Mouse (Mus musculus) small intestine, adult 2 months (tissue): Measurements from ENCODE around the gene Uhrf1bp1. TPM values are rescaled to one million over a fixed set of nuclear protein-coding genes. Genes with fewer than 3 reads are reported as not detected.

Source experiments
- H3K27ac ChIP-seq: fragments of 200-500 bp; 2 replicates; pipeline ENCODE4 v1.5.1; 2012; ENCODE audit warnings: low read depth, low read length, control low read depth, inconsistent platforms; ENCODE audit not compliant: insufficient read depth
- H3K27me3 ChIP-seq: fragments of 200-500 bp; 2 replicates; pipeline ENCODE4 v1.6.1; 2012; ENCODE audit warnings: mild to moderate bottlenecking, moderate library complexity, low read length, inconsistent platforms; ENCODE audit not compliant: control insufficient read depth, insufficient read depth
- H3K36me3 ChIP-seq: fragments of 200-500 bp; 2 replicates; pipeline ENCODE4 v1.6.1; 2012; ENCODE audit warnings: mild to moderate bottlenecking, low read length, control low read depth, inconsistent platforms; ENCODE audit not compliant: control insufficient read depth, insufficient read depth
- H3K4me1 ChIP-seq: fragments of 200-500 bp; 2 replicates; pipeline ENCODE4 v1.6.1; 2012; ENCODE audit warnings: low read length, inconsistent platforms, mixed read lengths; ENCODE audit not compliant: control insufficient read depth, insufficient read depth, insufficient read length
- H3K4me3 ChIP-seq: fragments of 200-500 bp; 2 replicates; pipeline ENCODE4 v1.5.1; 2012; ENCODE audit warnings: low read depth, mild to moderate bottlenecking, control low read depth, inconsistent platforms, low read length, moderate library complexity
- CTCF ChIP-seq: fragments of 200-500 bp; IDR thresholded peaks from 2 replicates; pipeline ENCODE4 v1.5.1; 2012; ENCODE audit warnings: low read depth, mild to moderate bottlenecking, control low read depth, inconsistent platforms, low read length, moderate library complexity, mixed read lengths; ENCODE audit not compliant: insufficient replicate concordance, insufficient read length; ENCODE audit errors: extremely low read depth
- POLR2A ChIP-seq: fragments of 200-500 bp; IDR thresholded peaks from 2 replicates; pipeline ENCODE4 v1.6.1; 2012; ENCODE audit warnings: low read depth, mild to moderate bottlenecking, control low read depth, inconsistent platforms, low read length, moderate library complexity
- WGBS: fragments of 180-500 bp; shearing (Covaris S2); methylation state at CpG from one replicate; pipeline ENCODE4 v1.1.7; 2018; 5-methylcytosine and 5-hydroxymethylcytosine counted together
- polyA plus RNA-seq: library from polyadenylated mRNA; depleted of rRNA; stranded (reverse); fragments of >200 nt; gene quantifications from 2 replicates; pipeline ENCODE4 v1.2.3, GENCODE M21; 2012

The Uhrf1bp1 gene
- polyA plus RNA-seq, 1 experiment: 1.8 TPM

DNA sequence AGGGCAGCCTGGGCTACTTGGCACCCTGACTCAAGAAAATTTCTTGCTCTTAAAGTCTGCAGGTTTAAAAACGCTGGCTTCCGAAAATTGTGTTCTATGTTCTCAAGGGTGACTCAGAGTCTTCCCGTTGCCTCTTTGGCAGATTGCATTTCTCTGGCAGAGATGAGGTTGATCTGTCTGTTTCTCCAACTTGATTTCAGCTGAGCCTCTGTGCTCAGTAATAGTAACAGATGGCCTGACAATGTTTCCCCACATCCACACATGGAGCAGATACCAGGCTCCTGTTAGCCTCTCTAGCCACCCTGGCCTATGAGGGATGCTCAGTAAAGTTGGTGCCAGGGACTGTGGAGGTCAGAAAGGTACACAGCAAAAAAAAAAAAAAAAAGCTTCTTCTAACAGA lies 15.6 kb downstream of the Uhrf1bp1 start:
- H3K4me1 ChIP-seq: peaks cover 2% of the 10 kb centered on the region; the same call in 1 of the 2 replicates
- WGBS: 92% methylated on average over 3 of the region's 3 CpGs
- H3K36me3 ChIP-seq: no peaks in the 10 kb centered on the region; the same call in 1 of the 2 replicates
- no peak overlapping the region for H3K27ac ChIP-seq
- no peaks in the 10 kb centered on the region for H3K27me3 ChIP-seq
- no peak overlapping the region for H3K4me3 ChIP-seq
- TF ChIP-seq CTCF (no peak), POLR2A (no peak)

DNA sequence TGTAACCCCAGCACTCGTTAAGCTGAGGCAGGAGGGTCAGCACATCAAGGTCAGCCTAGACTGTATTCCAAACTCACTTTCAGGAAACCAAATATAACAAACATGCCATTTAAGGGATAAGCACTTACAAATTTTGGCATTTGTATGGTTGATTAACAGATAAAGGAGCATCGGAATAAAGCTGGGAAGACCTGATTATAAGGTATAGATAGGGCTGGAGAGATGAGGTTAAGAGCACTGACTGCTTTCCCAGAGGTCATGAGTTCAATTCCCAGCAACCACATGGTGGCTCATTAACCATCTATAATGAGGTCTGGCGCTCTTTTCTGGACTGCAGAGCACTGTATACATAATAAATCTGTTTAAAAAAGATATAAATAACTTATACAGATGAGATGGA lies 17.3 kb downstream of the Uhrf1bp1 start:
- Histone ChIP-seq H3K27me3 (no peaks in the 10 kb centered on the region), H3K27ac (no peak overlapping the region), H3K4me3 (no peak overlapping the region), H3K36me3 (no peaks in the 10 kb centered on the region; the same call in 1 of the 2 replicates), H3K4me1 (peaks cover 2% of the 10 kb centered on the region; the same call in 1 of the 2 replicates)
- no peak for TF ChIP-seq CTCF
- TF ChIP-seq POLR2A: no peak
- 58% methylated on average over 3 of the region's 3 CpGs for WGBS

- no peaks in the 10 kb centered on the region; the same call in 1 of the 2 replicates for H3K36me3 ChIP-seq
- peaks cover 2% of the 10 kb centered on the region; the same call in 1 of the 2 replicates for H3K4me1 ChIP-seq
- H3K27me3 ChIP-seq: no peaks in the 10 kb centered on the region
- no peak overlapping the region for H3K4me3 ChIP-seq
- H3K27ac ChIP-seq: no peak overlapping the region
- WGBS: 17% methylated on average over 5 of the region's 5 CpGs
- TF ChIP-seq POLR2A (no peak), CTCF (no peak)
Measured at GRCm38 (mm10) chr17:27874510-27874909, 18.3 kb downstream of the Uhrf1bp1 start.

- TF ChIP-seq POLR2A: no peak
- peak; percentile 34; the same call in 1 of the 2 replicates for TF ChIP-seq CTCF
- no peaks in the 10 kb centered on the region for H3K4me1 ChIP-seq
- H3K27me3 ChIP-seq: no peaks in the 10 kb centered on the region
- WGBS: 79% methylated on average over 11 of the region's 11 CpGs
- H3K36me3 ChIP-seq: peaks cover 24% of the 10 kb centered on the region
- no peak overlapping the region for H3K27ac ChIP-seq
- no peak overlapping the region for H3K4me3 ChIP-seq
Measured at GRCm38 (mm10) chr17:27881518-27881917, 25.3 kb downstream of the Uhrf1bp1 start.

DNA sequence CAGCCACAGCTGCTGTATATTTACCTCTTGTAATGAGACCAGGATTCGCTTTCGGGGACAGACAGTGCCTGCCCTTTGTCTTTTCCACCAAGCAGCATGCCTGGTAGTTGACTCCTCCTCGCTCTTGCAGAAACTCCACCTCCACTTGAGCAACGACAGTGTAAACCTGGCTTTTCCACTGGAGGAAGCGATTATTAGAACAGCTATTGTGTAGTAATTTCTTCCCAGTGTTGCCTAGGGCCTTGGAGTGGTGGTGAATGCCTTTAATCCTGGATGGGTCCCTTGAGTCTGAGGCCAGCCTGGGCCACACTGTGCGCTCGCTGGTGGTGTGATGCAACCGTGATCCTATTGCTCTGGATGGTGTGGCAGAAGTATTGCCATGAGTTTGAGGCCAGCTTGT lies 26.9 kb downstream of the Uhrf1bp1 start:
- TF ChIP-seq POLR2A (no peak), CTCF (no peak)
- no peaks in the 10 kb centered on the region for H3K27me3 ChIP-seq
- no peak overlapping the region for H3K4me3 ChIP-seq
- WGBS: 87% methylated on average over 8 of the region's 8 CpGs
- no peak overlapping the region for H3K27ac ChIP-seq
- no peaks in the 10 kb centered on the region for H3K4me1 ChIP-seq
- peaks cover 30% of the 10 kb centered on the region for H3K36me3 ChIP-seq

- Histone ChIP-seq H3K27ac (no peak overlapping the region), H3K4me1 (no peaks in the 10 kb centered on the region), H3K36me3 (peaks cover 30% of the 10 kb centered on the region), H3K27me3 (no peaks in the 10 kb centered on the region), H3K4me3 (no peak overlapping the region)
- 91% methylated on average over 6 of the region's 6 CpGs for WGBS
- TF ChIP-seq CTCF (no peak), POLR2A (no peak)
Measured at GRCm38 (mm10) chr17:27883994-27884393, 27.8 kb downstream of the Uhrf1bp1 start.

DNA sequence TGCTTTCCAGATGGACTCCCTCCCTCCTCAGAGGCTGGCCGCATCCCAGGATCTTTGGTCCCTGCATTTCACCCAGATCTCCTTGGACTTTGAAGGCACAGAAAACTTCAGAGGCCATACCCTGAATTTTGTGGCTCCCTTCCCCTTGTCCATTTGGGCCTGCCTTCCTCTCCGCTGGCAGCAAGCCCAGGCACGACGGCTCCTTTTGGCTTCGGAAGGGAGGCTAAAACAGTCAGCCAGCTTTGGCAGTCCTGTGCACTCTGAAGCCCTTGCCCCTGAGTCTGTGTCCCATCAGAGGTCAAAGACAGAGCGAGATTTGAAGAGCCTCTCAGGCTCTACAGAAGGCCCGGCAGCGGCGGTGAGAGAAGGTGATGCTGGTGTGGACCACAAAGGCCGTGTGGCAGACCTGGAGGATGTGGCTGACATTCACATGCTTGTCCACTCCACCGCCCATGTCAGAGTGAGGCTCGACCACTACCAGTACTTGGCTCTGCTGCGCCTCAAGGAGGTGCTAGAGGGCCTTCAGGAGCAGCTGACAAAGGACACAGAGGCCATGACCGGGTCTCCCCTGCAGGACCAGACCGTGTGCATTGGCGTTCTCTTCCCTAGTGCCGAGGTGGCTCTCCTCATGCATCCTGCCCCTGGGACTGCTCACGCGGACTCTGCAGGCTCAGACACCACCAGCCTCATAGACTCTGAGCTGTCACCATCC lies 30.4 kb downstream of the Uhrf1bp1 start:
- H3K36me3 ChIP-seq: peaks cover 31% of the 10 kb centered on the region
- no peak overlapping the region for H3K27ac ChIP-seq
- no peaks in the 10 kb centered on the region for H3K27me3 ChIP-seq
- 77% methylated on average over 19 of the region's 19 CpGs for WGBS
- H3K4me1 ChIP-seq: no peaks in the 10 kb centered on the region
- H3K4me3 ChIP-seq: no peak overlapping the region
- no peak for TF ChIP-seq POLR2A
- TF ChIP-seq CTCF: no peak
